Mouse (Mus musculus) myocyte (in vitro differentiated cells): ENCODE data around the gene Snrnp48. TPM values are rescaled to one million over a fixed set of nuclear protein-coding genes. Genes with fewer than 3 reads are reported as not detected.

Source experiments
- H3K27me3 ChIP-seq: one replicate; pipeline ENCODE4 v1.6.1; 2011; ENCODE audit not compliant: control insufficient read depth, insufficient read depth, insufficient read length
- H3K36me3 ChIP-seq: one replicate; pipeline ENCODE4 v1.6.1; 2011; ENCODE audit not compliant: control insufficient read depth, insufficient read depth
- H3K4me2 ChIP-seq: one replicate; pipeline ENCODE4 v1.6.1; 2011; ENCODE audit warnings: low read depth, control low read depth
- H3K4me3 ChIP-seq: one replicate; pipeline ENCODE4 v1.5.1; 2011; ENCODE audit warnings: mild to moderate bottlenecking, control low read depth, moderate library complexity
- H3K79me2 ChIP-seq: one replicate; pipeline ENCODE4 v1.6.1; 2011; ENCODE audit not compliant: control insufficient read depth, insufficient read depth
- H3ac ChIP-seq: one replicate; pipeline ENCODE4 v1.6.1; 2011; ENCODE audit not compliant: control insufficient read depth, insufficient read length
- CEBPB ChIP-seq: IDR thresholded peaks from 2 replicates; pipeline ENCODE4 v1.6.1; 2011; ENCODE audit warnings: mild to moderate bottlenecking, moderate library complexity; ENCODE audit not compliant: poor library complexity, insufficient read depth, severe bottlenecking
- E2F4 ChIP-seq: IDR thresholded peaks from one replicate; pipeline ENCODE4 v1.6.1; 2011; ENCODE audit warnings: mild to moderate bottlenecking, control low read depth, moderate library complexity; ENCODE audit not compliant: insufficient read depth
- MAX ChIP-seq: IDR thresholded peaks from one replicate; pipeline ENCODE4 v1.6.1; 2011; ENCODE audit warnings: low read depth, mild to moderate bottlenecking, control low read depth
- MYOD1 ChIP-seq, 3 experiments: IDR thresholded peaks; one replicate each; pipeline ENCODE4 v1.6.1; 2011; ENCODE audit warnings: control low read depth in 2 of 3, low read depth in 2 of 3, mild to moderate bottlenecking in 2 of 3, moderate library complexity in 1 of 3; ENCODE audit not compliant: insufficient read length in 2 of 3, control insufficient read depth in 1 of 3
- MYOG ChIP-seq, 3 experiments: IDR thresholded peaks; one replicate each; pipeline ENCODE4 v1.6.1; 2011; ENCODE audit warnings: control low read depth in 2 of 3, low read depth in 2 of 3, mild to moderate bottlenecking in 2 of 3; ENCODE audit not compliant: insufficient read length in 2 of 3, control insufficient read depth in 1 of 3, insufficient read depth in 1 of 3
- POLR2A ChIP-seq: IDR thresholded peaks from one replicate; pipeline ENCODE4 v1.6.1; 2011; ENCODE audit warnings: low read depth, mild to moderate bottlenecking, control low read depth, moderate library complexity; ENCODE audit not compliant: insufficient read length
- POLR2AphosphoS2 ChIP-seq: IDR thresholded peaks from one replicate; pipeline ENCODE4 v1.6.1; 2011; ENCODE audit warnings: low read depth, control low read depth; ENCODE audit not compliant: insufficient read length
- REST ChIP-seq: IDR thresholded peaks from one replicate; pipeline ENCODE4 v1.6.1; 2011; ENCODE audit warnings: mild to moderate bottlenecking, control low read depth, moderate library complexity; ENCODE audit not compliant: insufficient read depth, insufficient read length
- SRF ChIP-seq: IDR thresholded peaks from one replicate; pipeline ENCODE4 v1.6.1; 2011; ENCODE audit warnings: low read depth; ENCODE audit not compliant: control insufficient read depth, insufficient read length
- TCF12 ChIP-seq: IDR thresholded peaks from one replicate; pipeline ENCODE4 v1.6.1; 2011; ENCODE audit warnings: mild to moderate bottlenecking, control low read depth; ENCODE audit not compliant: poor library complexity, insufficient read depth, severe bottlenecking
- TCF3 ChIP-seq: IDR thresholded peaks from one replicate; pipeline ENCODE4 v1.6.1; 2011; ENCODE audit warnings: low read depth, control low read depth; ENCODE audit not compliant: insufficient read length
- USF1 ChIP-seq: IDR thresholded peaks from one replicate; pipeline ENCODE4 v1.6.1; 2011; ENCODE audit warnings: low read depth, mild to moderate bottlenecking, control low read depth, moderate library complexity
- polyA plus RNA-seq: library from polyadenylated mRNA; unstranded; fragments of >200 nt; fragmentation: generic; extraction: Trizol; gene quantifications from one replicate; pipeline ENCODE4 v1.2.1, GENCODE M21; 2012; ENCODE audit warnings: missing spikeins

Snrnp48 gene
- polyA plus RNA-seq, 1 experiment: 8.6 TPM

- Histone ChIP-seq H3K27me3 (no peaks in the 10 kb centered on the region), H3K4me3 (peak overlapping the region; percentile 63), H3ac (peak overlapping the region; percentile 69), H3K36me3 (no peaks in the 10 kb centered on the region), H3K79me2 (peaks cover 41% of the 10 kb centered on the region), H3K4me2 (peak overlapping the region; percentile 81)
- no peak for TF ChIP-seq POLR2A
Measured at GRCm38 (mm10) chr13:38204171-38204570, 567 bp upstream of the Snrnp48 start.

GRCm38 (mm10) chr13:38211122-38211521 lies 6.4 kb downstream of the Snrnp48 start:
- TF ChIP-seq USF1 (no peak), E2F4 (no peak), SRF (no peak), TCF12 (no peak), MAX (no peak), POLR2A (no peak), TCF3 (no peak), POLR2AphosphoS2 (no peak), CEBPB (no peak)
- Histone ChIP-seq H3ac (no peak overlapping the region), H3K4me3 (no peak overlapping the region), H3K36me3 (peaks cover 49% of the 10 kb centered on the region), H3K4me2 (no peak overlapping the region), H3K79me2 (peaks cover 35% of the 10 kb centered on the region), H3K27me3 (no peaks in the 10 kb centered on the region)

- Histone ChIP-seq H3K36me3 (peaks cover 61% of the 10 kb centered on the region), H3K4me2 (no peak overlapping the region), H3K27me3 (no peaks in the 10 kb centered on the region), H3K79me2 (no peaks in the 10 kb centered on the region), H3ac (no peak overlapping the region), H3K4me3 (no peak overlapping the region)
- no peak for TF ChIP-seq SRF
- TF ChIP-seq POLR2AphosphoS2: no peak
- TF ChIP-seq MYOD1 (IDR thresholded peaks at IDR 0.05; ENCODE audit: control insufficient read depth in 1 of 3, insufficient read length in 2 of 3, low read depth in 2 of 3): no peak
- no peak for TF ChIP-seq E2F4
- no peak for TF ChIP-seq CEBPB
- TF ChIP-seq POLR2A: no peak
- no peak for TF ChIP-seq MYOG (IDR thresholded peaks at IDR 0.05; ENCODE audit: control insufficient read depth in 1 of 3, insufficient read depth in 1 of 3, insufficient read length in 2 of 3, low read depth in 2 of 3)
- no peak for TF ChIP-seq MAX
- TF ChIP-seq TCF12: no peak
- no peak for TF ChIP-seq USF1
- no peak for TF ChIP-seq REST
- no peak for TF ChIP-seq TCF3
Measured at GRCm38 (mm10) chr13:38218686-38219085, 13.9 kb downstream of the Snrnp48 start.

- no peaks in the 10 kb centered on the region for H3K79me2 ChIP-seq
Measured at GRCm38 (mm10) chr13:38220331-38220730, 15.6 kb downstream of the Snrnp48 start.

GRCm38 (mm10) chr13:38230177-38230821 lies 25.6 kb downstream of the Snrnp48 start:
- H3K36me3 ChIP-seq: peaks cover 9% of the 10 kb centered on the region
- H3K79me2 ChIP-seq: no peaks in the 10 kb centered on the region
- no peak overlapping the region for H3K4me3 ChIP-seq
- no peak overlapping the region for H3ac ChIP-seq
- H3K4me2 ChIP-seq: no peak overlapping the region
- no peak for TF ChIP-seq MYOD1 (IDR thresholded peaks at IDR 0.05; ENCODE audit: control insufficient read depth in 1 of 3, insufficient read length in 2 of 3, low read depth in 2 of 3)
- TF ChIP-seq CEBPB: no peak
- TF ChIP-seq POLR2A: no peak
- no peak for TF ChIP-seq TCF3
- no peak for TF ChIP-seq USF1
- no peak for TF ChIP-seq MAX
- no peak for TF ChIP-seq SRF
- TF ChIP-seq MYOG (IDR thresholded peaks at IDR 0.05; ENCODE audit: control insufficient read depth in 1 of 3, insufficient read depth in 1 of 3, insufficient read length in 2 of 3, low read depth in 2 of 3): no peak
- no peak for TF ChIP-seq TCF12
- TF ChIP-seq E2F4: no peak
- no peak for TF ChIP-seq POLR2AphosphoS2
- no peak for TF ChIP-seq REST
- no peaks in the 10 kb centered on the region for H3K27me3 ChIP-seq

More at GRCm38 (mm10) chr13:38220331-38220730, 15.6 kb downstream of the Snrnp48 start:
- H3K4me3 ChIP-seq: no peak overlapping the region
- TF ChIP-seq REST (no peak), TCF12 (no peak), E2F4 (no peak), MAX (no peak), SRF (no peak), POLR2AphosphoS2 (no peak), POLR2A (no peak), TCF3 (no peak), MYOD1 (IDR thresholded peaks at IDR 0.05; ENCODE audit: control insufficient read depth in 1 of 3, insufficient read length in 2 of 3, low read depth in 2 of 3) (no peak), USF1 (no peak), MYOG (IDR thresholded peaks at IDR 0.05; ENCODE audit: control insufficient read depth in 1 of 3, insufficient read depth in 1 of 3, insufficient read length in 2 of 3, low read depth in 2 of 3) (no peak), CEBPB (no peak)
- H3ac ChIP-seq: no peak overlapping the region
- peaks cover 58% of the 10 kb centered on the region for H3K36me3 ChIP-seq
- no peak overlapping the region for H3K4me2 ChIP-seq
- H3K27me3 ChIP-seq: no peaks in the 10 kb centered on the region
